Mouse (Mus musculus) MEL (cell line): Measurements from ENCODE around the gene Wwc1. TPM values are rescaled to one million over a fixed set of nuclear protein-coding genes. Genes with fewer than 3 reads are reported as not detected.

Experiments used
- DNase-seq: peaks from one replicate; pipeline ENCODE4 v3.0.0; 2011; ENCODE audit warnings: low read depth, low spot score
- H3K27ac ChIP-seq: 2 replicates; pipeline ENCODE4 v1.5.1; 2012; ENCODE audit warnings: low read depth, mild to moderate bottlenecking, control low read depth, low read length, moderate library complexity; ENCODE audit not compliant: control insufficient read depth
- H3K27me3 ChIP-seq, 2 experiments: fragments of 150-350 bp in 1 of 2; sonication (generic) in 1 of 2; 2 replicates each; pipeline ENCODE4 v1.6.1; 2012; ENCODE audit warnings: low read length in 2 of 2, mild to moderate bottlenecking in 2 of 2, improper control_type of control experiment in 1 of 2, moderate library complexity in 1 of 2; ENCODE audit not compliant: insufficient read depth in 2 of 2, control insufficient read depth in 1 of 2
- H3K36me3 ChIP-seq, 2 experiments: 2 replicates each; pipeline ENCODE4 v1.6.1; 2012 to 2014; ENCODE audit warnings: low read length in 2 of 2, improper control_type of control experiment in 1 of 2, inconsistent platforms in 1 of 2, mild to moderate bottlenecking in 1 of 2; ENCODE audit not compliant: insufficient read depth in 2 of 2, control insufficient read depth in 1 of 2
- H3K4me1 ChIP-seq, 2 experiments: fragments of 150-350 bp in 1 of 2; sonication (generic) in 1 of 2; 2 replicates each; pipeline ENCODE4 v1.6.1; 2012; ENCODE audit warnings: low read length in 2 of 2, improper control_type of control experiment in 1 of 2, mild to moderate bottlenecking in 1 of 2; ENCODE audit not compliant: insufficient read depth in 2 of 2, control insufficient read depth in 1 of 2
- H3K4me3 ChIP-seq, 2 experiments: fragments of 150-350 bp in 1 of 2; sonication (generic) in 1 of 2; 2 replicates each; pipeline ENCODE4 v1.5.1; 2012; ENCODE audit warnings: low read depth in 2 of 2, low read length in 2 of 2, mild to moderate bottlenecking in 2 of 2, moderate library complexity in 2 of 2, control low read depth in 1 of 2, improper control_type of control experiment in 1 of 2; ENCODE audit not compliant: control insufficient read depth in 1 of 2, insufficient read depth in 1 of 2
- H3K79me2 ChIP-seq: 2 replicates; pipeline ENCODE4 v1.6.1; 2012; ENCODE audit warnings: mild to moderate bottlenecking, low read length, moderate library complexity; ENCODE audit not compliant: control insufficient read depth, poor library complexity, insufficient read depth
- H3K9ac ChIP-seq: 2 replicates; pipeline ENCODE4 v1.6.1; 2012; ENCODE audit warnings: low read depth, mild to moderate bottlenecking, control low read depth, low read length, moderate library complexity; ENCODE audit not compliant: control insufficient read depth, poor library complexity, severe bottlenecking
- H3K9me3 ChIP-seq: fragments of 150-350 bp; sonication (generic); replicated peaks from 2 replicates; pipeline ENCODE4 v1.6.1; 2012; ENCODE audit warnings: mild to moderate bottlenecking, low read length, improper control_type of control experiment, moderate library complexity; ENCODE audit not compliant: insufficient read depth
- BHLHE40 ChIP-seq: IDR thresholded peaks from 2 replicates; pipeline ENCODE4 v1.6.1; 2012; ENCODE audit warnings: low read depth, mild to moderate bottlenecking, inconsistent platforms, low read length, improper control_type of control experiment, borderline replicate concordance
- CHD2 ChIP-seq: IDR thresholded peaks from 2 replicates; pipeline ENCODE4 v1.6.1; 2011; ENCODE audit warnings: low read length, improper control_type of control experiment
- EP300 ChIP-seq, 2 experiments: IDR thresholded peaks; 2 replicates each; pipeline ENCODE4 v1.6.1; 2011; ENCODE audit warnings: improper control_type of control experiment in 2 of 2, low read length in 2 of 2, low read depth in 1 of 2, mild to moderate bottlenecking in 1 of 2
- ETS1 ChIP-seq: IDR thresholded peaks from 2 replicates; pipeline ENCODE4 v1.6.1; 2012; ENCODE audit warnings: low read depth, mild to moderate bottlenecking, inconsistent platforms, low read length, improper control_type of control experiment, moderate library complexity
- GABPA ChIP-seq: IDR thresholded peaks from 2 replicates; pipeline ENCODE4 v1.6.1; 2012; ENCODE audit warnings: low read depth, mild to moderate bottlenecking, inconsistent platforms, low read length, improper control_type of control experiment, moderate library complexity
- GATA1 ChIP-seq: IDR thresholded peaks from 2 replicates; pipeline ENCODE4 v1.6.1; 2011; ENCODE audit warnings: low read depth, low read length, improper control_type of control experiment
- MYB ChIP-seq: IDR thresholded peaks from 2 replicates; pipeline ENCODE4 v1.6.1; 2011; ENCODE audit warnings: mild to moderate bottlenecking, low read depth, low read length, improper control_type of control experiment
- NELFE ChIP-seq: IDR thresholded peaks from 2 replicates; pipeline ENCODE4 v1.6.1; 2011; ENCODE audit warnings: low read depth, low read length, improper control_type of control experiment
- POLR2A ChIP-seq, 2 experiments: IDR thresholded peaks; 2 replicates each; pipeline ENCODE4 v1.6.1; 2011 to 2012; ENCODE audit warnings: low read length in 2 of 2, mild to moderate bottlenecking in 2 of 2, control low read depth in 1 of 2, improper control_type of control experiment in 1 of 2, low read depth in 1 of 2, moderate library complexity in 1 of 2; ENCODE audit not compliant: control insufficient read depth in 1 of 2, insufficient read depth in 1 of 2, poor library complexity in 1 of 2
- POLR2AphosphoS2 ChIP-seq: IDR thresholded peaks from 2 replicates; pipeline ENCODE4 v1.6.1; 2011; ENCODE audit warnings: low read length, improper control_type of control experiment
- POLR2AphosphoS5 ChIP-seq: IDR thresholded peaks from 2 replicates; pipeline ENCODE4 v1.6.1; 2012; ENCODE audit warnings: low read depth, borderline replicate concordance, mild to moderate bottlenecking, inconsistent platforms, low read length, moderate library complexity, mixed read lengths
- RAD21 ChIP-seq: IDR thresholded peaks from 2 replicates; pipeline ENCODE4 v1.6.1; 2011; ENCODE audit warnings: mild to moderate bottlenecking, low read depth, low read length, improper control_type of control experiment
- RCOR1 ChIP-seq: IDR thresholded peaks from 2 replicates; pipeline ENCODE4 v1.6.1; 2012; ENCODE audit warnings: low read depth, mild to moderate bottlenecking, inconsistent platforms, low read length, improper control_type of control experiment
- SIN3A ChIP-seq: IDR thresholded peaks from 2 replicates; pipeline ENCODE4 v1.6.1; 2012; ENCODE audit warnings: low read length, improper control_type of control experiment, inconsistent platforms
- TAL1 ChIP-seq: IDR thresholded peaks from 2 replicates; pipeline ENCODE4 v1.6.1; 2012; ENCODE audit warnings: mild to moderate bottlenecking, inconsistent platforms, low read length, moderate library complexity, mixed read lengths
- TCF12 ChIP-seq: IDR thresholded peaks from 2 replicates; pipeline ENCODE4 v1.6.1; 2014; ENCODE audit warnings: low read depth, mild to moderate bottlenecking, inconsistent platforms, low read length, improper control_type of control experiment, moderate library complexity
- UBTF ChIP-seq: IDR thresholded peaks from 2 replicates; pipeline ENCODE4 v1.6.1; 2012; ENCODE audit warnings: low read depth, mild to moderate bottlenecking, inconsistent platforms, low read length, improper control_type of control experiment, moderate library complexity, borderline replicate concordance; ENCODE audit not compliant: insufficient read depth
- USF2 ChIP-seq, 2 experiments: IDR thresholded peaks; 2 replicates each; pipeline ENCODE4 v1.6.1; 2011 to 2012; ENCODE audit warnings: improper control_type of control experiment in 2 of 2, low read length in 2 of 2, borderline replicate concordance in 1 of 2, inconsistent platforms in 1 of 2, low read depth in 1 of 2, mild to moderate bottlenecking in 1 of 2; ENCODE audit not compliant: insufficient read depth in 1 of 2
- ZC3H11A ChIP-seq: IDR thresholded peaks from 2 replicates; pipeline ENCODE4 v1.6.1; 2012; ENCODE audit warnings: low read depth, mild to moderate bottlenecking, inconsistent platforms, low read length, improper control_type of control experiment
- ZKSCAN1 ChIP-seq: IDR thresholded peaks from 2 replicates; pipeline ENCODE4 v1.6.1; 2012; ENCODE audit warnings: low read depth, mild to moderate bottlenecking, inconsistent platforms, low read length, improper control_type of control experiment, moderate library complexity
- polyA plus RNA-seq, 2 experiments: library from polyadenylated mRNA; stranded (reverse) in 1 of 2; unstranded in 1 of 2; fragments of >175 nt in 1 of 2; fragments of >200 nt in 1 of 2; gene quantifications; 2 replicates each; pipeline versions ENCODE4 v1.2.1 to v1.2.4; 2012; ENCODE audit warnings: low replicate concordance in 2 of 2, low read depth in 1 of 2; ENCODE audit not compliant: insufficient read length in 2 of 2, insufficient read depth in 1 of 2, missing spikeins in 1 of 2
- total RNA-seq: library from RNA; depleted of rRNA; stranded (reverse); fragments of 300-350 nt; gene quantifications from 2 replicates; pipeline ENCODE4 v1.2.3, GENCODE M21; 2012

Gene Wwc1
- total and polyA plus RNA-seq, 3 experiments: 0.39 to 0.46 TPM; not detected in 1

DNA sequence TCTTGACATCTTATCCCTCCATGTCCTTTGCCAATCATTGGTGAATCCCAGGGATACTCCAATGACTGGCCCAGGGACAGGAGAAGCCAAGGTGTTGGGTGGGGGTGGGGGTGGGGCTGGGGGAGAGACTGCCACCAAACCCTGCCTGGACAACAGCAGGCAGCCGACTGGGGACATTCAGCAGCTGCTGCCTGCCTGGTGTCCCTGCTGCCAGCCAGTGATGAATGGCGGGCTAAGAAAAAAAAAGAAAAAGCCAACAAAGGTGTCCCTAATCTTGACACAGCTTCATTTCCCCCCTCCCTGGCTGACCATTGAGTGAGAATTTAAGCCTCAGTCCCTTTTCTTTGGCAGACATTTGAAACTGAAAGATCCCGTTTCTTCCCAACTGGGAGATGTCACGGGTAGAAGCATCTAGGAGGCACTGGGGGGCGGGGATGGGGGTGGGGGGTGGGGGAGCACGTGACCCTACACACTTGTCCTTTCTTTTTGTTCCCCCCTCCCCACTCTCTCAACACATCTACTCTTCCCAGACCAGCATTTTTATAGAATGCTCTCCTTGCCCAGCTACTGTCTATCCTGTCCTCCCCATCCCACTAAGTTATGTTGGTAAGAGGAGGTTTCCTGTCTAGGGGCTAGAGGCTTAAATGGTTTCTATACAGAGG is 7.9 kb downstream of the Wwc1 start:
- H3K9me3 ChIP-seq: no peaks in the 10 kb centered on the region
- H3K9ac ChIP-seq: no peak overlapping the region
- H3K4me1 ChIP-seq: no peaks in the 10 kb centered on the region
- H3K4me3 ChIP-seq: no peak overlapping the region
- no peak for TF ChIP-seq POLR2AphosphoS2
- no peak for TF ChIP-seq SIN3A
- no peak for TF ChIP-seq ZKSCAN1
- TF ChIP-seq ZC3H11A: no peak
- no peak for TF ChIP-seq TCF12
- TF ChIP-seq GATA1: no peak
- no peak for TF ChIP-seq MYB
- no peak for TF ChIP-seq USF2 (IDR thresholded peaks at IDR 0.05; ENCODE audit: borderline replicate concordance in 1 of 2, insufficient read depth in 1 of 2, low read depth in 1 of 2, low read length in 2 of 2)
- no peak for TF ChIP-seq POLR2A (IDR thresholded peaks at IDR 0.05; ENCODE audit: control insufficient read depth in 1 of 2, insufficient read depth in 1 of 2, low read depth in 1 of 2, low read length in 2 of 2, poor library complexity in 1 of 2)
- TF ChIP-seq, all 39 proteins: peak for 0
- no peaks in the 10 kb centered on the region for H3K36me3 ChIP-seq
- H3K27me3 ChIP-seq: no peaks in the 10 kb centered on the region
- no peaks in the 10 kb centered on the region for H3K79me2 ChIP-seq
- DNase-seq: no peak
- no peak overlapping the region for H3K27ac ChIP-seq

DNA sequence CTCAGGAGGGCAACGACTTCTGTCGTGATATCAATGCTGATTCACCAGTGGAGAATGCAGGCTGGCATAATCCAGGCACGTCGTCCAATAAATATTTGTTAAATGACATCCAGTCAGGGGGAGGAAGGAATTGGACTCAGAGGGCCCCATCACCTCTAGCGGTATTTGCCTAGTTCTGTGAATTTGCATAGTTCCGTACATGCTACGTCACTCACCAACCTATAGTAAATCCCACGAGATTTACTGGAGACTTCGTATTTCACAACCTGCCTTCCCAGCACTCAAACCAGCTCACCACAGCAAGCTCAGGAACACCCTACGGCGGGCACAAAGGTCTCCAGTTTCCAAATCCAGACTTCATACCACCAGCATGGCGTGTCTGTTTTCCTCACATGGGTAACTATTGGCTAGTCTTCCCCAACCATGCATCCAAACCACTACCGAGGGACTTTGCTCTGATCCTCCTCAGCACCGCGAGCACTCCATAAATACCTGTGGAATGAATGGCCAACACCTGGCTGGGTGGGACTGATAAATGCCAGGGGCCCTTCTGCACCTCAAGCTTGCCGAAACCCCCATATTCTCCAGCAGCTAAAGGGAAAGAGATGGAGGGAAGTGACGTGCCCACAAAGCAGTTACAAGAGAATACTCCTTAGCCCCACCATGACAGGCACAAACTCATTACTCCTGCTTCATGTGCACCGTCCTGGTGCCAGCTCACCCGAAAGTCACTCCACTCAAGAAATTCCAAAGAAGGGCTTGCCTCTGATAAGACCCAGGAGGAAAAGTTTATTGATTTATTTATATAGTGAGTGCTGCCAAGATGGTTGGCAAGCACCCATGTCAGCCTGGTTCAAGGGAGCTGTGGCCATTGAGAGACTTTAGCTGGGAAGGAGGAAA is 9.3 kb downstream of the Wwc1 start:
- Histone ChIP-seq H3K9ac (no peak overlapping the region), H3K27me3 (no peaks in the 10 kb centered on the region), H3K36me3 (no peaks in the 10 kb centered on the region), H3K27ac (no peak overlapping the region), H3K9me3 (no peaks in the 10 kb centered on the region), H3K79me2 (no peaks in the 10 kb centered on the region), H3K4me3 (no peak overlapping the region), H3K4me1 (no peaks in the 10 kb centered on the region)
- TF ChIP-seq ETS1 (no peak), POLR2A (IDR thresholded peaks at IDR 0.05; ENCODE audit: control insufficient read depth in 1 of 2, insufficient read depth in 1 of 2, low read depth in 1 of 2, low read length in 2 of 2, poor library complexity in 1 of 2) (no peak), GABPA (no peak), ZKSCAN1 (no peak), CHD2 (no peak), BHLHE40 (no peak), POLR2AphosphoS5 (no peak), POLR2AphosphoS2 (no peak), TAL1 (no peak), RAD21 (no peak), UBTF (no peak), USF2 (IDR thresholded peaks at IDR 0.05; ENCODE audit: borderline replicate concordance in 1 of 2, insufficient read depth in 1 of 2, low read depth in 1 of 2, low read length in 2 of 2) (no peak), RCOR1 (no peak), ZC3H11A (no peak), NELFE (no peak), TCF12 (no peak), EP300 (IDR thresholded peaks at IDR 0.05; ENCODE audit: low read depth in 1 of 2, low read length in 2 of 2) (no peak)
- DNase-seq: no peak
